Mouse (Mus musculus) neural tube, embryonic 12.5 days (tissue): ENCODE results near the gene Bpifc. TPM values are rescaled to one million over a fixed set of nuclear protein-coding genes. Genes with fewer than 3 reads are reported as not detected.
"Not testable (repeated sequence)": the region's sequence is repeated elsewhere in the genome, so short reads cannot be mapped to it uniquely, and the experiment has no call there.

Experiments
- ATAC-seq: fragments of 200-750 bp; cut with Nextera tagmentation; 2 replicates; pipeline ENCODE4 v1.8.0; 2017; ENCODE audit warnings: low read depth, mild to moderate bottlenecking, moderate TSS enrichment, moderate library complexity; ENCODE audit not compliant: low FRiP score
- H3K27ac ChIP-seq: fragments of 300-500 bp; sonication (generic); 2 replicates; pipeline ENCODE4 v1.5.1; 2016
- H3K27me3 ChIP-seq: fragments of 300-500 bp; sonication (generic); replicated peaks from 2 replicates; pipeline ENCODE4 v1.6.1; 2016; ENCODE audit warnings: mild to moderate bottlenecking
- H3K36me3 ChIP-seq: fragments of 300-500 bp; sonication (generic); 2 replicates; pipeline ENCODE4 v1.6.1; 2016; ENCODE audit warnings: mild to moderate bottlenecking
- H3K4me1 ChIP-seq: fragments of 300-500 bp; sonication (generic); 2 replicates; pipeline ENCODE4 v1.6.1; 2016
- H3K4me2 ChIP-seq: fragments of 300-500 bp; sonication (generic); replicated peaks from 2 replicates; pipeline ENCODE4 v1.6.1; 2016; ENCODE audit warnings: mild to moderate bottlenecking
- H3K4me3 ChIP-seq: fragments of 300-500 bp; sonication (generic); 2 replicates; pipeline ENCODE4 v1.5.1; 2016
- H3K9ac ChIP-seq: fragments of 300-500 bp; sonication (generic); 2 replicates; pipeline ENCODE4 v1.6.1; 2016; ENCODE audit warnings: mild to moderate bottlenecking
- H3K9me3 ChIP-seq: fragments of 300-500 bp; sonication (generic); 2 replicates; pipeline ENCODE4 v1.6.1; 2016; ENCODE audit warnings: mild to moderate bottlenecking
- WGBS: fragments of 180-500 bp; shearing (Covaris S2); methylation state at CpG from one replicate; pipeline ENCODE4 v1.1.7; 2016; 5-methylcytosine and 5-hydroxymethylcytosine counted together
- polyA plus RNA-seq: library from polyadenylated mRNA; unstranded; fragments of >200 nt; fragmentation: Nextera tagmentation; extraction: Ambion mirVana; gene quantifications from 2 replicates; pipeline ENCODE4 v1.2.1, GENCODE M21; 2016

Gene Bpifc
- polyA plus RNA-seq, 1 experiment from 2014 or later = not detected

DNA sequence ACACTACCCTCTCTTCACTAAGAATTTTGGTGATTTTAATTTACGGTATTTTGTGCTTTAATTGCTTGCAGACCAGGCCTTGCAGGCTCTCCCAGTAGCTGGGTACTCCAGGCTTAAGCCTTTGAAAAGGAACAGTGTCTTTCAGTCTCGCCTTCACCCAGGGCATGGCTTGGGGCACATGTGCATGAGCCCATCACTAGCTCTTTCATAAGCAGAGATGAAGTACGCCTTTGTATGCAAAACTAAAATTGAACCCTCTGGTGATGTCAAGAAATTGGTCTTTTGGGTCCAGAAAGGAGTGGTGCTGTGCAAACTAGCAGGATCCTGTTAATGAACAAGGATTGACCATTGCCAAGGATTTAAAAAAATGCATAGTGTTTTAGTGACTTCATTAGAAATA is 20.8 kb upstream of the Bpifc start:
- Histone ChIP-seq H3K9ac (no peak overlapping the region), H3K36me3 (0 out of 2 replicates have a peak, but pooled peaks cover 3% of the 10 kb centered on the region), H3K4me1 (no peaks in the 10 kb centered on the region; the same call in 1 of the 2 replicates), H3K4me2 (no peak overlapping the region), H3K9me3 (no peaks in the 10 kb centered on the region), H3K27ac (no peak overlapping the region), H3K4me3 (no peak overlapping the region), H3K27me3 (no peaks in the 10 kb centered on the region)
- ATAC-seq = no peak
- WGBS = 69% methylated on average over 3 of the region's 3 CpGs

DNA sequence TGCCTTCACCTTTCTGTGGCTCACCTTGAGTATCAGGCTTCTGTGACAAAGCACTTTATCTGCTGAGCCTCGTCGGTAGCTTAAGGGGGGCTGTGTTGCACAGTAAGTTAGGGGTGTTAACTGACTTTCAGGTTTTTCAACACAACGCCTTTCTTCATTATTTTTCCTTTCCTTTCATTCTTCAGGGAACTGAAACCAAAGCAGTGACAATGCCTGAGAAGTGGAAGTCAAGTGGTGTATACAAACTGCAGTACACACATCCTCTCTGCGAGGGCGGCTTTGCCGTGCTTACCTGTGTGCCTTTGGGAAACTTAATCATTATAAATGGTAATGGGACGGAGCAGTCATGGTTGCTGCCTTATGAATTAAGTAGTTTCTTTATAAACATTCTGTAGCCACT is 19.0 kb upstream of the Bpifc start:
- Histone ChIP-seq H3K27ac (no peak overlapping the region), H3K4me1 (no peaks in the 10 kb centered on the region; the same call in 1 of the 2 replicates), H3K9ac (no peak overlapping the region), H3K27me3 (no peaks in the 10 kb centered on the region), H3K36me3 (0 out of 2 replicates have a peak, but pooled peaks cover 3% of the 10 kb centered on the region), H3K4me2 (no peak overlapping the region), H3K9me3 (no peaks in the 10 kb centered on the region), H3K4me3 (no peak overlapping the region)
- no peak for ATAC-seq
- WGBS = 95% methylated on average over 7 of the region's 7 CpGs

DNA sequence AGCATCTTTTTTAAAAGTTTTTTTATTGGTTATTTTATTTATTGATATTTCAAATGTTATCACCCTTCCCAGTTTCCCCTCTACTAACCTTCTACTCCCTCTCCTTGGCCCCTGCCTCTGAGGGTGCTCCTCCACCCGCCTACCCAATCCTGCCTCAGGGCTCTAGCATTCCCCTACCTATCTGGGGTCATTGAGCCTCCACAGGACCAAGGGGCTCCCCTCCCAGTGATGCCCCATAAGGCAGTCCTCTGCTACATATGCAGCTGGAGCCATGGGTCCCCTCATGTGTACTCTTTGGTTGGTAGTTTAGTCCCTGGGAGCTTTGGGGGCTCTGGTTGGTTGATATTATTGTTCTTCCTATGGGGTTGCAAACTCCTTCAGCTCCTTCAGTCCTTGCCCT is 15.1 kb upstream of the Bpifc start:
- H3K27me3 ChIP-seq, H3K4me3 ChIP-seq, H3K9me3 ChIP-seq, H3K4me1 ChIP-seq, H3K36me3 ChIP-seq, H3K4me2 ChIP-seq, H3K9ac ChIP-seq, H3K27ac ChIP-seq, ATAC-seq: not testable (repeated sequence)
- 81% methylated on average over 1 of the region's 1 CpGs for WGBS

DNA sequence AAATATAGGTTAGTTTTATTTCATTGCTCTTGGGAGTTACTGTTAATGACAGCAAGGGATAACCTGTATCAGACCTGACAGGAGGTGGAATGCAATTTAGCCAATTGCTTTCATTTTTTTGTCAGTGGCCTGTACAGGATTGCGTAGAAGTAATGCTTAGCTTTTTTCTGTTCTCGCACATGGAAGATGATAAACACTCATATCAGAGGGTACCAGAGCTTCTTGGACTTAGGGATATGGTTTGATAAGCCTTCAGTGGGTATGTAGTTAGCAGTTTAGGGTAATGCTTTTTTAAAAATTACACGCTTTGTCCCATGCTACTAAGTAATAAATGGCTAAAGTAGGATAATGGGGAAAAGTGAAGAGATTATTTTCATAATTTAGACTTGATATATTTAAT is 14.7 kb upstream of the Bpifc start:
- H3K27me3 ChIP-seq = no peaks in the 10 kb centered on the region
- no peak overlapping the region for H3K4me3 ChIP-seq
- H3K4me1 ChIP-seq = peaks cover 2% of the 10 kb centered on the region; the same call in 1 of the 2 replicates
- H3K9ac ChIP-seq = no peak overlapping the region
- WGBS = 91% methylated on average over 3 of the region's 3 CpGs
- 0 out of 2 replicates have a peak, but pooled peaks cover 3% of the 10 kb centered on the region for H3K36me3 ChIP-seq
- H3K27ac ChIP-seq = no peak overlapping the region
- H3K4me2 ChIP-seq = no peak overlapping the region
- H3K9me3 ChIP-seq = no peaks in the 10 kb centered on the region
- no peak for ATAC-seq

DNA sequence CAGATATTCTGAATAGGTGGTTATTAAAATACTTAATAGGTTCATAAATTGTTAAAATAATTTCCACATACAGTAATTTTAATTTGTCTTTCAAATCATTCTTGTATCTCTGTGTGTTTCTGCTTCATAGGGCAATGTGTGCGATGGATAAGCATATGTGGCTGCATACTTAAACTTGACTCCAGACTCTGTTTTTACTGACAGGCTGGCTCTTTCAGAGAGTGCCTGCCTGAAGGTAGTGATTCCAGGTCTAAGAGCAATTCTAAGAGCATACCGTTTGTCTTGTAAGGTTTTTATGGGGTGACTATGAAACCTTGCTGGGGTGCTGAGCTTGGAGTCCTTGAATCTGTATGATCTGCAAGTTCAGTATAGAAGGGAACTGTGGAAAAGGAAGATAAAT is 14.2 kb upstream of the Bpifc start:
- no peak overlapping the region for H3K27ac ChIP-seq
- no peak overlapping the region for H3K4me3 ChIP-seq
- H3K4me1 ChIP-seq = peaks cover 3% of the 10 kb centered on the region; the same call in 1 of the 2 replicates
- no peak overlapping the region for H3K9ac ChIP-seq
- ATAC-seq = no peak
- H3K36me3 ChIP-seq = 0 out of 2 replicates have a peak, but pooled peaks cover 3% of the 10 kb centered on the region
- H3K4me2 ChIP-seq = no peak overlapping the region
- H3K27me3 ChIP-seq = no peaks in the 10 kb centered on the region
- no peaks in the 10 kb centered on the region for H3K9me3 ChIP-seq
- 90% methylated on average over 2 of the region's 2 CpGs for whole genome bisulfite sequencing

DNA sequence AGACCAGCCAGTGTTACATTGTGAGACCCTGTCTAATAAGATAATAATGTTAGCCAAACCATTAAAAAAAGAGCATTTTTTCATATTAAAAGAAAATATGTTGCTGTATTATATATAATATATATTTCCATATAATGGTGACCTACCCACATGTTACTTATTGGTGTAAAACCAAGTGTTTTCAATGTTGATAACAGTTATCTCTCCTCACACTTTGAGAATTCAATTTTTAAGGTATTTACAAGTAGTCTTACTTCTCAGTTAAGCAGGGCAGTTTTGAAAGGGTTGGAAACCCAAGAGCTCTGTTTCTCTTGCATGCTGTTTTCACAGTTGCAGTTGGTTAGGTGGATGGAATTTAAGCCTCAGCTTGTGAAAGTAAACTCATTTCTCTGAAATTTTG is 11.5 kb upstream of the Bpifc start:
- H3K4me1 ChIP-seq = peaks cover 3% of the 10 kb centered on the region; the same call in 1 of the 2 replicates
- H3K9ac ChIP-seq = no peak overlapping the region
- H3K36me3 ChIP-seq = no peaks in the 10 kb centered on the region
- H3K4me3 ChIP-seq = no peak overlapping the region
- no peak for ATAC-seq
- no peak overlapping the region for H3K27ac ChIP-seq
- no peaks in the 10 kb centered on the region for H3K9me3 ChIP-seq
- H3K27me3 ChIP-seq = no peaks in the 10 kb centered on the region
- H3K4me2 ChIP-seq = peak overlapping the region; percentile 73

DNA sequence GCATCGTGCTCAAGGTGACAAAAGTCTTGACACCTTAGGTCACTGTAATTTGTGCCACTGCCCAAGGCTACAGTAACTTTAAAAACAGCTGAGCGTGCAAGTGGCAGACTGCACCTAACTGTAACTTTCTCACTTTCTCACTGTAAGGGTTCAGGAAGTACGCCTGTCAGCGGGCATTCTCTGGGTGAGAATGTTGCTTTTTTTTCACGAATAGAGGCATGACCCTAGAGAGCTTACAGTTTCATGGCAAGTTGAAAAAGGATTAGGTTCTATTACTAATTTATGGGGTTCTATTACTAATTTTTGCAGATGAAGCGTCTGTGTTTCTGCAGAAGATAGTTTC is 10.8 kb upstream of the Bpifc start:
- H3K9me3 ChIP-seq = no peaks in the 10 kb centered on the region
- H3K9ac ChIP-seq = peak overlapping the region; percentile 80
- peaks cover 3% of the 10 kb centered on the region; the same call in 1 of the 2 replicates for H3K4me1 ChIP-seq
- no peak for ATAC-seq
- no peaks in the 10 kb centered on the region for H3K27me3 ChIP-seq
- H3K4me2 ChIP-seq = peak overlapping the region; percentile 73
- peak overlapping the region; percentile 69 for H3K4me3 ChIP-seq
- 6% methylated on average over 6 of the region's 6 CpGs for WGBS
- no peak overlapping the region for H3K27ac ChIP-seq
- no peaks in the 10 kb centered on the region for H3K36me3 ChIP-seq

DNA sequence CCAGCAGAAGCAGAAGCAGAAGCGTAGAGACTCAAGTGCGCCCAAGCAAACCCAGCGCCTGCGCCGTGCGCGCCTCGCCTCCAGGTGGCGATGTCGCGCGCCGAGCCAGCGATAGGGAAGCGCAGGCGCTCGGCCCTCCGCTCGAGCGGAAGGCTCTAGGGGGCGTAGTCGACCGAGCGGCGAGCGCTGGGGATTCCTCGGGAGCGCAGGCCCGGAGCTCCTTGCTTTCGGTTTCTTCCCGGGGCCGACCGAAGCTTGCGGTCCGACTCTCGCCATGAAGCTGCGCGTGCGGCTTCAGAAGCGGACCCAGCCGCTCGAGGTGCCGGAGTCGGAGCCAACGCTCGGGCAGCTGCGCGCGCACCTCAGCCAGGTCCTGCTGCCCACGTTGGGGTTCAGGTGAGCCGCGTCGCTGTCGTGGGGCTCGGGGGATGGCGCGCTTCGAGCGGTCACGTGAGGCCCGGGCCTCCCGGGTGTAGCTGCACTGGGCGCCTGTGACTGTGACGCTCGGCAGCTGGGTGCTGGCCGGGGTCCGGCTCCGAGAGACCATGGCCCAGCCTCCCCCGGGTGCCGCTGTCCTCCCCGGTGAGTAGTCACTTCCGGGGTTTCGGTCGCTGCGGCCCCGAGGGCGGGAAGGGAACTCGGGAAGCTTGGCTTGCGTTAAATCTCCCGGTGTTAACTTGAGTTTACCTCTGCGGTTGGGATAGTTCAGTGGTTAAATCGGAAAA is 10.2 kb upstream of the Bpifc start, which contains the start of gene Fbxo7:
TSS of gene Fbxo7 (plus strand) at position 224 of the 725 bp plus-strand sequence.
- Histone ChIP-seq H3K36me3 (no peaks in the 10 kb centered on the region), H3K4me3 (peak within 1 kb of the TSS; percentile 69), H3K9me3 (no peaks in the 10 kb centered on the region), H3K4me2 (peak within 1 kb of the TSS; percentile 73), H3K4me1 (peaks cover 3% of the 10 kb centered on the region; the same call in 1 of the 2 replicates), H3K27me3 (no peaks in the 10 kb centered on the region), H3K9ac (peak within 1 kb of the TSS; percentile 80), H3K27ac (peak within 1 kb of the TSS; percentile 72; the same call in 1 of the 2 replicates)
- under 1% methylated on average over 82 of the region's 82 CpGs for WGBS
- ATAC-seq = peak; percentile 98

DNA sequence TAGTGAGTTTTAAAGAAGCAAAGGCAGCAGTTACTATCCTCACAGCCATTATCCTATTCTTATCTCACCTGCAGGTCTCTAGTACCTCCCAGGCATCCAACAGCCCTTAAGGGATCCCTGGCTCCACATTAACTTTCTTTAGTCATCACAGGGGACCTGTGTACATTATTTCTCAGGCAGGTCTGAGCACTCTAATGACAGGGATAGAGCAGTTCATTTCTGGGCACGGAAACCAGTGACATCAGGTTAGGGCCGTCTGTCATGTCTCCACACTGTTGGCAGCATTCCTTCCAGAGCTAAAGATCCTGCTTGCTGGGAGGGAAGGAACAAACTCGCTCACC is 9.7 kb upstream of the Bpifc start:
- H3K4me2 ChIP-seq = peak overlapping the region; percentile 73
- no peaks in the 10 kb centered on the region for H3K27me3 ChIP-seq
- WGBS = under 1% methylated on average over 3 of the region's 3 CpGs
- H3K4me1 ChIP-seq = peaks cover 3% of the 10 kb centered on the region; the same call in 1 of the 2 replicates
- H3K9ac ChIP-seq = peak overlapping the region; percentile 80; the same call in 1 of the 2 replicates
- no peaks in the 10 kb centered on the region for H3K36me3 ChIP-seq
- ATAC-seq = peak; percentile 60; the same call in 1 of the 2 replicates
- H3K9me3 ChIP-seq = no peaks in the 10 kb centered on the region
- H3K4me3 ChIP-seq = peak overlapping the region; percentile 69; the same call in 1 of the 2 replicates
- no peak overlapping the region for H3K27ac ChIP-seq

DNA sequence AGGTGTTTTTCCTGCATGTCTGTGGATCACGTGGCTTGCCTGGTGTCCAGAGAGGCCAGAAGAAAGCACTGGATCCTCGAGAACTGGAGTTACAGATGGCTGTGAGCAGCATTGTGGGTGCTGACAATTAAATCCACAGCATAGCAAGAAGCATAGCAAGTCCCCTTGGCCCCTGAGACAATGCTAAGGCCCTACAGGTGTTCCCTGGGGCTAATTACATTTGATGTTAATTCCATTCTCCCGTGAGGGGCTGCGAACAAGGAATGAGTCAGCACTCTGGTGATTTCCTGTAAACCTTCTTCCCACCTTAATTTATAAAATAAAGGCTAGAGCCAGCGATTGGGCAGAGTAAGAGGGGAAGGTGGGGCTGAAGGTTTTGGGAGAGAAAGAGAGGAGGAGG is 7.1 kb upstream of the Bpifc start:
- 38% methylated on average over 5 of the region's 5 CpGs for WGBS
- H3K4me2 ChIP-seq = no peak overlapping the region
- H3K9ac ChIP-seq = no peak overlapping the region

DNA sequence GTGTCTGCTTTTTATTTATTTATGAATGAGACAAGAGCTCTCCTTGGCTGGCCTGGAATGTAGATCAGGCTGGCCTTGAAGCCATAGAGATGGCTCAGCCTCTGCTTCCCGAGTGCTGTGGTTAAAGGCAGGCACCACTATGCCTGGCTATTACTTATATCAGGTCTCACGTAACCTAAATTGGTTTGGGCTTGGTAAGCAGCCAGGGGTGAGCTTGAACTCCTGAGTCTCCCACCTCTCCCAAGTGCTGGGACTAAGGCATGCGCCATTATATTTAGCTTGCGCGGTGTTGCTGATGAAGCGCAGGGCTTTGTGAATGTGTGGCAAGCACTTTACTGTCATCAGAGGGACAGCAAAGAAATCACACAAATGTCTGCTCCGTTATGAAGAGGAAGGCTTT is 6.1 kb upstream of the Bpifc start:
- no peak overlapping the region for H3K27ac ChIP-seq
- H3K36me3 ChIP-seq = no peaks in the 10 kb centered on the region
- 92% methylated on average over 7 of the region's 7 CpGs for WGBS
- no peak overlapping the region for H3K4me2 ChIP-seq
- H3K4me3 ChIP-seq = no peak overlapping the region
- H3K27me3 ChIP-seq = no peaks in the 10 kb centered on the region
- ATAC-seq = no peak
- H3K9ac ChIP-seq = no peak overlapping the region
- H3K4me1 ChIP-seq = peaks cover 3% of the 10 kb centered on the region; the same call in 1 of the 2 replicates
- H3K9me3 ChIP-seq = no peaks in the 10 kb centered on the region

More for the DNA sequence above, 7.1 kb upstream of the Bpifc start:
- H3K4me1 ChIP-seq = peaks cover 3% of the 10 kb centered on the region; the same call in 1 of the 2 replicates
- H3K9me3 ChIP-seq = no peaks in the 10 kb centered on the region
- ATAC-seq = no peak
- H3K36me3 ChIP-seq = no peaks in the 10 kb centered on the region
- no peak overlapping the region for H3K4me3 ChIP-seq
- H3K27ac ChIP-seq = no peak overlapping the region
- no peaks in the 10 kb centered on the region for H3K27me3 ChIP-seq

DNA sequence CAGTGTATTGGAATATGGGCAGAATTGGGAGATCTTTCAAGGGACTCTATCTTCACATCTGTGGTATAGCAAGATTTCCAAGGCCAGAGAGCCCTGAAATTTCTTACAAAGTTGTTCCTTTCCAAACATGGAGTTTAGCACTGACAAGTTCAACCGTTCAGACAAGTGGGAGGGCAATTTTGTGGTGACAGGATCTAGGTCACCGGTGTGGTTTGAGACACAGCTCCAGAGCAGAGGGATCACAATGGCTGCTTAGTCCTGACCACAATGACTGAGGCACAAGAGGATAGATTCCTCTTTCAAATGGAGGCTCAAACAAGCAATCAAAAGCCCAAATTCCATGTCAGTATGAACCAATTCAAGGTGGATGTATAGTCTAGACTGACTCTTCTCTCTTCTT is 523 bp downstream of the Bpifc start:
- Histone ChIP-seq H3K4me3 (no peak overlapping the region), H3K9me3 (no peaks in the 10 kb centered on the region), H3K4me2 (no peak overlapping the region), H3K27ac (no peak overlapping the region), H3K4me1 (no peaks in the 10 kb centered on the region), H3K36me3 (no peaks in the 10 kb centered on the region), H3K27me3 (no peaks in the 10 kb centered on the region), H3K9ac (no peak overlapping the region)
- 80% methylated on average over 2 of the region's 2 CpGs for WGBS
- no peak for ATAC-seq

DNA sequence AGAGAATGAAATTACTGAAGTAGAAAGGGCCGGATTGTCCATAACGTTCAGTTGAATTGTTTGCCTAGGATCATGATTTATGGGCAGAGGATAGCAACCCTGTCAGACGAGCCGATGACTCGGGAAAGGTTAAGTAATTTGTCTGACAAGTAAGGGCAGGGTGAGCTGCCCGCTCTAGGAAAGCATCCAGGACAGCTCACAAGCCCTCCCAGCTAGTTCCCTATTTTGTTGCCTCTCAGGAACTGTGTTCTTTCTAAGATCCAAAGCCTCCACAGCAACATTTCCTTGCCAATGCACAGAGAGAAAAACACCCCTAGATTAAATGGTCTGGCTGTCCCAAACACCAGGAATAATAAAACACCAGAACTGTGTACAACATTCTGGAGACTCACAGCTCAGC is 1.1 kb downstream of the Bpifc start:
- 33% methylated on average over 6 of the region's 6 CpGs for WGBS
- H3K27me3 ChIP-seq = no peaks in the 10 kb centered on the region
- no peak overlapping the region for H3K27ac ChIP-seq
- no peak overlapping the region for H3K9ac ChIP-seq
- ATAC-seq = no peak
- no peak overlapping the region for H3K4me2 ChIP-seq
- H3K36me3 ChIP-seq = no peaks in the 10 kb centered on the region
- no peaks in the 10 kb centered on the region for H3K9me3 ChIP-seq
- H3K4me3 ChIP-seq = no peak overlapping the region
- H3K4me1 ChIP-seq = no peaks in the 10 kb centered on the region
